Mouse (Mus musculus): ENCODE results near the gene Fbrsl1.
"Not testable (repeated sequence)": the region's sequence is repeated elsewhere in the genome, so short reads cannot be mapped to it uniquely, and the experiment has no call there.

Gene Fbrsl1

GRCm38 (mm10) chr5:110447720-110448435 lies 425 bp downstream of the Fbrsl1 start:
- peak in 1 of 2 experiments; percentile 23 for DNase-seq

GRCm38 (mm10) chr5:110444509-110444908 lies 3.8 kb downstream of the Fbrsl1 start:
- no peak for DNase-seq

GRCm38 (mm10) chr5:110442966-110443590 lies 5.2 kb downstream of the Fbrsl1 start:
- no peak for DNase-seq

GRCm38 (mm10) chr5:110439565-110440310 lies 8.6 kb downstream of the Fbrsl1 start:
- DNase-seq, result no peak

- no peak for DNase-seq
Observed at GRCm38 (mm10) chr5:110438591-110438990, 9.7 kb downstream of the Fbrsl1 start.

- no peak for DNase-seq
Observed at GRCm38 (mm10) chr5:110437632-110438261, 10.6 kb downstream of the Fbrsl1 start.

GRCm38 (mm10) chr5:110436166-110436565 lies 12.1 kb downstream of the Fbrsl1 start:
- not testable (repeated sequence) for DNase-seq

GRCm38 (mm10) chr5:110434816-110435215 lies 13.5 kb downstream of the Fbrsl1 start:
- DNase-seq, result no peak

- DNase-seq, result peak in 1 of 2 experiments; percentile 37
Observed at GRCm38 (mm10) chr5:110429045-110429444, 19.3 kb downstream of the Fbrsl1 start.

- no peak for DNase-seq
Observed at GRCm38 (mm10) chr5:110428290-110428689, 20.0 kb downstream of the Fbrsl1 start.

- no peak for DNase-seq
Observed at GRCm38 (mm10) chr5:110425187-110425586, 23.1 kb downstream of the Fbrsl1 start.

- no peak for DNase-seq
Observed at GRCm38 (mm10) chr5:110424204-110424603, 24.1 kb downstream of the Fbrsl1 start.

- DNase-seq, result no peak
Observed at GRCm38 (mm10) chr5:110421393-110421792, 26.9 kb downstream of the Fbrsl1 start.

GRCm38 (mm10) chr5:110420950-110421349 lies 27.4 kb downstream of the Fbrsl1 start:
- DNase-seq, result no peak

- DNase-seq, result no peak
Observed at GRCm38 (mm10) chr5:110420201-110420600, 28.1 kb downstream of the Fbrsl1 start.

GRCm38 (mm10) chr5:110418523-110418911 lies 29.8 kb downstream of the Fbrsl1 start:
- no peak for DNase-seq

GRCm38 (mm10) chr5:110417756-110418522 lies 30.4 kb downstream of the Fbrsl1 start:
- DNase-seq, result no peak

GRCm38 (mm10) chr5:110416825-110417401 lies 31.4 kb downstream of the Fbrsl1 start:
- DNase-seq, result no peak

- DNase-seq, result no peak
Observed at GRCm38 (mm10) chr5:110415806-110416700, 32.2 kb downstream of the Fbrsl1 start.

GRCm38 (mm10) chr5:110415022-110415421 lies 33.3 kb downstream of the Fbrsl1 start:
- DNase-seq, result no peak

- DNase-seq, result no peak
Observed at GRCm38 (mm10) chr5:110413018-110413417, 35.3 kb downstream of the Fbrsl1 start.
